Mouse (Mus musculus): ENCODE data around the gene Pacrg.

GRCm38 (mm10) chr17:10615611-10616010, 224.5 kb downstream of the Pacrg start:
- TF ChIP-seq CTCF (IDR thresholded peaks at IDR 0.05; ENCODE audit: low read depth, low read length) (no peak), GATA2 (IDR thresholded peaks at IDR 0.05; ENCODE audit: borderline replicate concordance, low read depth, low read length) (no peak), GATA1 (IDR thresholded peaks at IDR 0.05; ENCODE audit: borderline replicate concordance, low read length) (no peak), POLR2AphosphoS5 (IDR thresholded peaks at IDR 0.05; ENCODE audit: insufficient replicate concordance, low read depth, low read length) (no peak), TAL1 (conservative IDR thresholded peaks at IDR 0.05; ENCODE audit: low read depth, low read length) (no peak)

Measured in G1E (cell line).